ENCODE assay signal across 12 mouse cellular contexts in the genomic region with DNA sequence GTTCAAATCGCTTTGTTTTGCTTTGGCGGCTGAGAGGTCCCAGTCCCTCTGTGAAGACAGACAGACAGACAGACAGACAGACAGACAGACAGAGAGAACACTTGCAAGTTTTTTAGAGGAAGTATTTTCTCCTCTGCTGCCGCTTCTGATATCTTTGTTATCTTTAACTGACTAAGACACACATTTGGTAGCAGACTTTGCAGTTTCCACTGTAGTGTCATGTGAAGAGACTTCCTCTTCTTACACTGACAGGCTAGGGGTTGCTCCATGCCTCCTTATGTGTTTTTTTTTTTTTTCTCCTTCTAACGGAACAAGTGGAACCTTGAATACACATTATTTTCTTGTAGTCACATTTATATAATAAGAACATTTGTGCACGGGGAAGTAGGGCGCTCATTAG. TPM values are rescaled to one million over a fixed set of nuclear protein-coding genes. Genes with fewer than 3 reads are reported as not detected.
A peak's percentile ranks its signal among the peaks of the same experiment; 100 is the strongest.
DNase-seq lines count a peak whose midpoint lies in the region; ATAC-seq and TF ChIP-seq lines count a peak whose summit lies in the region.
"Had no signal": no experiment of that assay in that cellular context is flagged by ENCODE, and none has a peak within 500 bp of the region (broad histone marks: within the 10 kb centered on the region; RNA-seq: fewer than 3 reads in every experiment).

No protein-coding gene starts in this region.

- TF ChIP-seq POLR2A in spleen, adult 2 months (IDR thresholded peaks at IDR 0.05; ENCODE audit: low read depth, low read length) = no peak

- DNase-seq in heart, adult 11 months = peak; percentile 89
- no peak for DNase-seq in heart, embryonic 10.5 days (ENCODE audit: low spot score)
- DNase-seq in spleen, adult 2 months (ENCODE audit: low read depth in 1 of 2, low spot score in 2 of 2) = no peak
- DNase-seq in spleen, adult 12 weeks (ENCODE audit: low spot score) = no peak
- peak in 2 of 3 experiments; percentile 24 to 27 for DNase-seq in liver, embryonic 14.5 days (ENCODE audit: low read depth in 3 of 3, low spot score in 3 of 3)
- DNase-seq in yolk sac, embryonic 10.5 days (ENCODE audit: low spot score) = peak; percentile 21
- no peak for DNase-seq in embryo, embryonic 10.5 days (ENCODE audit: low spot score)
- no peak for DNase-seq in urinary bladder, adult 2 months (ENCODE audit: low spot score)
- DNase-seq: kidney, postnatal 10 days had no signal

- no peak overlapping the region for H3K27ac ChIP-seq in heart, embryonic 10.5 days
- H3K27ac ChIP-seq in spleen, adult 2 months (ENCODE audit: insufficient read depth, low read length) = peak overlapping the region; percentile 66
- H3K27ac ChIP-seq in liver, embryonic 14.5 days = no peak overlapping the region
- H3K27ac ChIP-seq: hindbrain, embryonic 12.5 days; limb, embryonic 10.5 days; midbrain, embryonic 13.5 days had no signal

- peak; percentile 62; the same call in 1 of the 2 replicates for ATAC-seq in liver, embryonic 14.5 days (ENCODE audit: insufficient read depth)
- ATAC-seq: midbrain, embryonic 13.5 days had no signal

- TF ChIP-seq CTCF in spleen, adult 2 months (IDR thresholded peaks at IDR 0.05; ENCODE audit: extremely low read depth, insufficient read depth, insufficient read length, insufficient replicate concordance) = no peak
- TF ChIP-seq CTCF in liver, embryonic 14.5 days (IDR thresholded peaks at IDR 0.05; ENCODE audit: low read depth) = no peak

- no peaks in the 10 kb centered on the region for H3K27me3 ChIP-seq in heart, embryonic 10.5 days (ENCODE audit: insufficient read depth, poor library complexity, severe bottlenecking)
- H3K27me3 ChIP-seq in spleen, adult 2 months (ENCODE audit: control insufficient read depth, insufficient read depth, low read length) = no peaks in the 10 kb centered on the region
- H3K27me3 ChIP-seq in liver, embryonic 14.5 days (ENCODE audit: control insufficient read depth, insufficient read depth, low read length) = no peaks in the 10 kb centered on the region
- H3K27me3 ChIP-seq: hindbrain, embryonic 12.5 days; midbrain, embryonic 13.5 days had no signal

- peaks cover 84% of the 10 kb centered on the region for H3K36me3 ChIP-seq in heart, embryonic 10.5 days
- peaks cover 49% of the 10 kb centered on the region for H3K36me3 ChIP-seq in spleen, adult 2 months (ENCODE audit: control insufficient read depth, insufficient read depth, low read length)
- peaks cover 3% of the 10 kb centered on the region; the same call in 1 of the 2 replicates for H3K36me3 ChIP-seq in liver, embryonic 14.5 days (replicated peaks; ENCODE audit: control insufficient read depth, insufficient read depth, low read depth)

- H3K9ac ChIP-seq in liver, embryonic 14.5 days (replicated peaks) = no peak overlapping the region
- H3K9ac ChIP-seq: hindbrain, embryonic 12.5 days; midbrain, embryonic 13.5 days had no signal

- peak; percentile 65 for TF ChIP-seq EP300 in liver, embryonic 14.5 days (IDR thresholded peaks at IDR 0.05; ENCODE audit: low read depth)

- WGBS in heart, embryonic 10.5 days = 62% methylated on average over 6 of the region's 6 CpGs
- 47% methylated on average over 6 of the region's 6 CpGs for WGBS in spleen, adult 2 months
- WGBS in liver, embryonic 14.5 days (ENCODE audit: insufficient replicate concordance) = 15% methylated on average over 6 of the region's 6 CpGs

- H3K4me3 ChIP-seq in heart, embryonic 10.5 days = no peak overlapping the region
- no peak overlapping the region for H3K4me3 ChIP-seq in spleen, adult 2 months (ENCODE audit: extremely low read depth, insufficient read depth, insufficient read length)
- no peak overlapping the region for H3K4me3 ChIP-seq in liver, embryonic 14.5 days (ENCODE audit: insufficient read depth in 1 of 2, low read depth in 2 of 2, low read length in 2 of 2)
- H3K4me3 ChIP-seq: hindbrain, embryonic 12.5 days; limb, embryonic 10.5 days; midbrain, embryonic 13.5 days had no signal

- H3K4me1 ChIP-seq in heart, embryonic 10.5 days = no peaks in the 10 kb centered on the region
- peaks cover 3% of the 10 kb centered on the region; the same call in 1 of the 2 replicates for H3K4me1 ChIP-seq in spleen, adult 2 months (ENCODE audit: control insufficient read depth, insufficient read depth, insufficient read length)
- H3K4me1 ChIP-seq in liver, embryonic 14.5 days (replicated peaks; ENCODE audit: control insufficient read depth in 2 of 2, insufficient read depth in 2 of 2, low read length in 1 of 2) = peaks cover 0 to 13% of the 10 kb centered on the region in 2 experiments; a peak in 2 of 4 replicates
- H3K4me1 ChIP-seq: hindbrain, embryonic 12.5 days; limb, embryonic 10.5 days; midbrain, embryonic 13.5 days had no signal

- H3K9me3 ChIP-seq in heart, embryonic 10.5 days = no peaks in the 10 kb centered on the region
- H3K9me3 ChIP-seq in liver, embryonic 14.5 days (ENCODE audit: control insufficient read depth, low read length) = no peaks in the 10 kb centered on the region
- H3K9me3 ChIP-seq: hindbrain, embryonic 12.5 days; limb, embryonic 10.5 days; midbrain, embryonic 13.5 days had no signal

- H3K4me2 ChIP-seq in liver, embryonic 14.5 days (ENCODE audit: low read depth) = peak overlapping the region; percentile 20
- H3K4me2 ChIP-seq: hindbrain, embryonic 12.5 days; midbrain, embryonic 13.5 days had no signal

RNA-seq across cellular contexts. Expression of a gene that starts 31.9 kb away (rescaled TPM):
- polyA plus RNA-seq in heart, embryonic 10.5 days (2016; fragmentation: Nextera tagmentation; extraction: Ambion mirVana) = 31.5 and 31.6 TPM in 2 replicates
- polyA plus RNA-seq in spleen, adult 2 months (2012; rRNA removed) = 28.2 and 33.2 TPM in 2 replicates
- polyA plus RNA-seq in liver, embryonic 14.5 days (2012; rRNA removed) = 8.2 and 8.4 TPM in 2 replicates
- 10.8 and 13.4 TPM in 2 replicates for polyA plus RNA-seq in liver, embryonic 14.5 days (2014; fragmentation: Nextera tagmentation; extraction: Ambion mirVana)
- 41.1 and 43.4 TPM in 2 replicates for polyA plus RNA-seq in urinary bladder, adult 2 months (2012; rRNA removed)

RNA-seq across cellular contexts. Expression of a gene that starts 47.5 kb away (rescaled TPM):
- not detected in 2 replicates for polyA plus RNA-seq in heart, embryonic 10.5 days (2016; fragmentation: Nextera tagmentation; extraction: Ambion mirVana)
- 0.15 TPM in 1 of 2 replicates, not detected in the other for polyA plus RNA-seq in spleen, adult 2 months (2012; rRNA removed)
- polyA plus RNA-seq in liver, embryonic 14.5 days (2012; rRNA removed) = not detected in 2 replicates
- not detected in 2 replicates for polyA plus RNA-seq in liver, embryonic 14.5 days (2014; fragmentation: Nextera tagmentation; extraction: Ambion mirVana)
- 0.66 and 0.83 TPM in 2 replicates for polyA plus RNA-seq in urinary bladder, adult 2 months (2012; rRNA removed)
- polyA plus RNA-seq: hindbrain, embryonic 12.5 days; limb, embryonic 10.5 days; midbrain, embryonic 13.5 days had no signal

RNA-seq across cellular contexts. Expression of a gene that starts 51.9 kb away (rescaled TPM):
- 24.5 and 25.0 TPM in 2 replicates for polyA plus RNA-seq in heart, embryonic 10.5 days (2016; fragmentation: Nextera tagmentation; extraction: Ambion mirVana)
- polyA plus RNA-seq in spleen, adult 2 months (2012; rRNA removed) = 5.6 and 6.3 TPM in 2 replicates
- polyA plus RNA-seq in liver, embryonic 14.5 days (2012; rRNA removed) = 3.6 and 5.8 TPM in 2 replicates
- polyA plus RNA-seq in liver, embryonic 14.5 days (2014; fragmentation: Nextera tagmentation; extraction: Ambion mirVana) = 9.3 and 9.9 TPM in 2 replicates
- polyA plus RNA-seq in urinary bladder, adult 2 months (2012; rRNA removed) = 16.2 and 20.7 TPM in 2 replicates

Comparison
In these comparisons a context has a peak if more than half of its experiments do, and no peak if none do; other contexts are left out.
1. DNase-seq: peak in heart, adult 11 months (single experiment), liver, embryonic 14.5 days (2 of 3) and yolk sac, embryonic 10.5 days (single experiment); none in heart, embryonic 10.5 days (single experiment), spleen, adult 2 months (0 of 2), spleen, adult 12 weeks (single experiment), embryo, embryonic 10.5 days (single experiment) and urinary bladder, adult 2 months (single experiment).